17 mouse cellular contexts compared by ENCODE assay signal in the genomic region with DNA sequence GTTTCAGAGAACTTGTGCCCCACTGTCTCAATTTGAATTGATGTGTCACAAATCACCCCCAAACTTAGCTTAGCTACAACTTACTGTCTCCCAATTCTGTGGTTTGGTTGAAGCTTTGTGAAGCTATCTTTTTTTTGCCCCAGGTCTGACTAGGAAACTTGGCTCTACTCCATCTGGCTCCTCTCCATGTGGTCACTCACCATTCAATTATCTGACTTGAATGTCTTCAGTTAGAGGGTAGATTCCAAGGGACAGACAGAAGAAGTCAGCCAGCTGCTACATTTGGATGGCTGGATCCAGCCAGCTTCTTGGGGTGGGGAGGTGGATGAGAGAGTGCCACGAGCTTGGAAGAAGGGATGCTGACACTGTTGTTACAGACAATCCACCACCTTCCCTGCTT.
DNase-seq lines count a peak whose midpoint lies in the region; ATAC-seq lines count a peak whose summit lies in the region.
"Had no signal": no experiment of that assay in that cellular context is flagged by ENCODE, and none has a peak within 500 bp of the region (broad histone marks: within the 10 kb centered on the region; RNA-seq: fewer than 3 reads in every experiment).

No protein-coding gene starts in this region.

- ATAC-seq in kidney, embryonic 15.5 days (replicated peaks; ENCODE audit: low FRiP score): no peak
- ATAC-seq: forebrain, embryonic 13.5 days; midbrain, embryonic 16.5 days had no signal

- 65% methylated on average over 1 of the region's 1 CpGs for WGBS in kidney, embryonic 15.5 days

- H3K27me3 ChIP-seq in kidney, embryonic 15.5 days: no peaks in the 10 kb centered on the region
- H3K27me3 ChIP-seq: forebrain, embryonic 13.5 days; heart, embryonic 12.5 days; megakaryocyte, embryonic 14.5 days had no signal

- peak; percentile 30 to 34 for DNase-seq in cerebellum, postnatal 10 days
- no peak for DNase-seq in cerebellum, adult 11-12 months
- peak; percentile 27 for DNase-seq in kidney, adult 9 months
- peak; percentile 10 for DNase-seq in urinary bladder, postnatal 14 days (ENCODE audit: low spot score)
- DNase-seq in urinary bladder, postnatal 4 days (ENCODE audit: low spot score in 2 of 2): no peak
- no peak for DNase-seq in c-Kit-positive CD71-positive TER-119-positive erythroid progenitor cells, embryonic 14.5 days (ENCODE audit: low spot score)
- no peak for DNase-seq in thymus, postnatal 10 days (ENCODE audit: low spot score in 2 of 2)
- DNase-seq: cerebellum, adult 9-11 months; layer of hippocampus, postnatal 36 days; thymus, postnatal 4 days had no signal

- no peaks in the 10 kb centered on the region for H3K9me3 ChIP-seq in kidney, embryonic 15.5 days (replicated peaks)
- H3K9me3 ChIP-seq: forebrain, embryonic 13.5 days; heart, embryonic 12.5 days; hindbrain, embryonic 10.5 days had no signal

- H3K4me2 ChIP-seq in kidney, embryonic 15.5 days: no peak overlapping the region
- H3K4me2 ChIP-seq: forebrain, embryonic 13.5 days; heart, embryonic 12.5 days had no signal

- no peak overlapping the region for H3K9ac ChIP-seq in kidney, embryonic 15.5 days
- H3K9ac ChIP-seq: forebrain, embryonic 13.5 days; heart, embryonic 12.5 days; liver, embryonic 14.5 days had no signal

- H3K27ac ChIP-seq in kidney, embryonic 15.5 days: no peak overlapping the region
- H3K27ac ChIP-seq: forebrain, embryonic 13.5 days; hindbrain, embryonic 10.5 days; liver, embryonic 14.5 days had no signal

- H3K4me1 ChIP-seq in kidney, embryonic 15.5 days: no peaks in the 10 kb centered on the region
- H3K4me1 ChIP-seq: forebrain, embryonic 13.5 days; heart, embryonic 12.5 days; hindbrain, embryonic 10.5 days; megakaryocyte, embryonic 14.5 days had no signal

- H3K4me3 ChIP-seq in kidney, embryonic 15.5 days (replicated peaks): no peak overlapping the region
- H3K4me3 ChIP-seq: forebrain, embryonic 13.5 days; heart, embryonic 12.5 days; hindbrain, embryonic 10.5 days; megakaryocyte, embryonic 14.5 days had no signal

- H3K36me3 ChIP-seq in kidney, embryonic 15.5 days: no peaks in the 10 kb centered on the region
- H3K36me3 ChIP-seq: heart, embryonic 12.5 days; hindbrain, embryonic 10.5 days had no signal

Comparison
In these comparisons a context has a peak if more than half of its experiments do, and no peak if none do; other contexts are left out.
1. DNase-seq: peak in cerebellum, postnatal 10 days (2 of 2), kidney, adult 9 months (single experiment) and urinary bladder, postnatal 14 days (single experiment); none in cerebellum, adult 11-12 months (single experiment), urinary bladder, postnatal 4 days (0 of 2), c-Kit-positive CD71-positive TER-119-positive erythroid progenitor cells, embryonic 14.5 days (single experiment) and thymus, postnatal 10 days (0 of 2).